Mouse (Mus musculus): ENCODE results near the gene Gm10842.

GRCm38 (mm10) chr11:105144084-105144483 is 2.6 kb upstream of the Gm10842 start:
- no peak for TF ChIP-seq CTCF (conservative IDR thresholded peaks at IDR 0.05 in 1 of 2, IDR thresholded peaks at IDR 0.05 in 1 of 2; ENCODE audit: low read depth in 2 of 2, low read length in 2 of 2)
- no peak for TF ChIP-seq POLR2A (IDR thresholded peaks at IDR 0.05; ENCODE audit: low read depth, low read length)
- TF ChIP-seq MAFK (IDR thresholded peaks at IDR 0.05; ENCODE audit: insufficient replicate concordance, low read length), result no peak
- no peak for TF ChIP-seq RAD21 (IDR thresholded peaks at IDR 0.05; ENCODE audit: low read depth, low read length)
- no peak for TF ChIP-seq CHD2 (IDR thresholded peaks at IDR 0.05; ENCODE audit: low read length)
- no peak for TF ChIP-seq CHD1 (IDR thresholded peaks at IDR 0.05; ENCODE audit: low read depth, low read length)
- TF ChIP-seq SMC3 (IDR thresholded peaks at IDR 0.05; ENCODE audit: low read depth, low read length), result no peak
- TF ChIP-seq USF2 (conservative IDR thresholded peaks at IDR 0.05; ENCODE audit: low read depth, low read length), result no peak

Measured in CH12.LX (cell line).